ENCODE assay signal across 10 mouse cellular contexts in genomic region chrX:164004809-164005208, GRCm38 (mm10). TPM values are rescaled to one million over a fixed set of nuclear protein-coding genes. Genes with fewer than 3 reads are reported as not detected.
A peak's percentile ranks its signal among the peaks of the same experiment; 100 is the strongest.
DNase-seq lines count a peak whose midpoint lies in the region; ATAC-seq lines count a peak whose summit lies in the region.
"Had no signal": no experiment of that assay in that cellular context is flagged by ENCODE, and none has a peak within 500 bp of the region (broad histone marks: within the 10 kb centered on the region; RNA-seq: fewer than 3 reads in every experiment).

No protein-coding gene starts in this region.

- H3K4me1 ChIP-seq in kidney, embryonic 15.5 days: no peaks in the 10 kb centered on the region
- no peaks in the 10 kb centered on the region for H3K4me1 ChIP-seq in midbrain, embryonic 13.5 days (replicated peaks)
- H3K4me1 ChIP-seq: embryonic facial prominence, embryonic 13.5 days; liver, embryonic 13.5 days had no signal

- peak; percentile 33 for DNase-seq in kidney, adult 9 months
- DNase-seq in CD8-positive naive resting alpha-beta T cell, adult 2 months (ENCODE audit: low read depth in 2 of 2, low spot score in 2 of 2): peak; percentile 1 to 3
- peak; percentile 54 for DNase-seq in brain, adult 2 months (ENCODE audit: low read depth, low spot score)
- DNase-seq in heart, postnatal 4 days: peak; percentile 7
- DNase-seq in left cerebral cortex, adult 8-10 months (ENCODE audit: low spot score in 2 of 2): no peak
- DNase-seq in right cerebral cortex, adult 18-20 months: no peak
- DNase-seq: liver, embryonic 13.5 days had no signal

- H3K9me3 ChIP-seq in kidney, embryonic 15.5 days (replicated peaks): no peaks in the 10 kb centered on the region
- no peaks in the 10 kb centered on the region for H3K9me3 ChIP-seq in midbrain, embryonic 13.5 days
- H3K9me3 ChIP-seq: embryonic facial prominence, embryonic 13.5 days; liver, embryonic 13.5 days had no signal

- no peak overlapping the region for H3K4me3 ChIP-seq in kidney, embryonic 15.5 days (replicated peaks)
- H3K4me3 ChIP-seq in midbrain, embryonic 13.5 days (replicated peaks): no peak overlapping the region
- H3K4me3 ChIP-seq: embryonic facial prominence, embryonic 13.5 days; liver, embryonic 13.5 days had no signal

- H3K9ac ChIP-seq in kidney, embryonic 15.5 days: no peak overlapping the region
- H3K9ac ChIP-seq in midbrain, embryonic 13.5 days (replicated peaks): no peak overlapping the region
- H3K9ac ChIP-seq: embryonic facial prominence, embryonic 13.5 days; liver, embryonic 13.5 days had no signal

- ATAC-seq in kidney, embryonic 15.5 days (replicated peaks; ENCODE audit: low FRiP score): no peak
- ATAC-seq in midbrain, embryonic 13.5 days: peak; percentile 48; the same call in 1 of the 2 replicates

- peaks cover 11% of the 10 kb centered on the region for H3K27me3 ChIP-seq in kidney, embryonic 15.5 days
- H3K27me3 ChIP-seq in midbrain, embryonic 13.5 days: peaks cover 9% of the 10 kb centered on the region; the same call in 1 of the 2 replicates
- H3K27me3 ChIP-seq: liver, embryonic 13.5 days had no signal

- 39% methylated on average over 2 of the region's 2 CpGs for WGBS in kidney, embryonic 15.5 days
- WGBS in midbrain, embryonic 13.5 days: 39% methylated on average over 2 of the region's 2 CpGs

- no peak overlapping the region for H3K4me2 ChIP-seq in kidney, embryonic 15.5 days
- H3K4me2 ChIP-seq in midbrain, embryonic 13.5 days (replicated peaks): no peak overlapping the region
- H3K4me2 ChIP-seq: embryonic facial prominence, embryonic 13.5 days; liver, embryonic 13.5 days had no signal

- H3K36me3 ChIP-seq in kidney, embryonic 15.5 days: no peaks in the 10 kb centered on the region
- H3K36me3 ChIP-seq in midbrain, embryonic 13.5 days: no peaks in the 10 kb centered on the region
- H3K36me3 ChIP-seq: embryonic facial prominence, embryonic 13.5 days; liver, embryonic 13.5 days had no signal

- no peak overlapping the region for H3K27ac ChIP-seq in kidney, embryonic 15.5 days
- no peak overlapping the region for H3K27ac ChIP-seq in midbrain, embryonic 13.5 days
- H3K27ac ChIP-seq: embryonic facial prominence, embryonic 13.5 days; liver, embryonic 13.5 days had no signal

RNA-seq across cellular contexts. Expression of gene Car5b, which starts 23.0 kb away (rescaled TPM):
- 1.7 and 1.9 TPM in 2 replicates for polyA plus RNA-seq in kidney, embryonic 15.5 days (2015; fragmentation: Nextera tagmentation; extraction: Ambion mirVana)
- under 1 TPM; 0.41 to 0.60 TPM for total RNA-seq in heart, postnatal 4 days (2021)
- 0.30 and 0.31 TPM in 2 replicates for polyA plus RNA-seq in midbrain, embryonic 13.5 days (2015; fragmentation: Nextera tagmentation; extraction: Ambion mirVana)
- 1 to 10 TPM; 2.6 to 3.7 (median 3.0) TPM for total RNA-seq in left cerebral cortex, adult 8-10 months (2022)

RNA-seq across cellular contexts. Expression of gene Zrsr2, which starts 46.3 kb away (rescaled TPM):
- polyA plus RNA-seq in kidney, embryonic 15.5 days (2015; fragmentation: Nextera tagmentation; extraction: Ambion mirVana): 60.8 and 69.8 TPM in 2 replicates
- total RNA-seq in heart, postnatal 4 days (2021): 10 to 100 TPM; 13.7 to 24.4 TPM
- 53.1 and 56.7 TPM in 2 replicates for polyA plus RNA-seq in midbrain, embryonic 13.5 days (2015; fragmentation: Nextera tagmentation; extraction: Ambion mirVana)
- 10 to 100 TPM; 30.5 to 54.2 (median 43.9) TPM for total RNA-seq in left cerebral cortex, adult 8-10 months (2022)

Comparison
In these comparisons a context has a peak if more than half of its experiments do, and no peak if none do; other contexts are left out.
1. DNase-seq: peak in kidney, adult 9 months (single experiment), CD8-positive naive resting alpha-beta T cell, adult 2 months (2 of 2), brain, adult 2 months (single experiment) and heart, postnatal 4 days (single experiment); none in left cerebral cortex, adult 8-10 months (0 of 2) and right cerebral cortex, adult 18-20 months (single experiment).